Mouse (Mus musculus) liver, embryonic 13.5 days (tissue): ENCODE measurements around the gene Ctnnal1. TPM values are rescaled to one million over a fixed set of nuclear protein-coding genes. Genes with fewer than 3 reads are reported as not detected.

Source experiments
- ATAC-seq: fragments of 200-750 bp; cut with Nextera tagmentation; 2 replicates; pipeline ENCODE4 v1.8.0; 2017; ENCODE audit warnings: low read depth, mild to moderate bottlenecking, moderate number of reproducible peaks, moderate library complexity
- DNase-seq: peaks from one replicate; pipeline ENCODE4 v3.0.0; 2022
- H3K27ac ChIP-seq: fragments of 300-500 bp; sonication (generic); 2 replicates; pipeline ENCODE4 v1.5.1; 2015; ENCODE audit warnings: moderate library complexity, mild to moderate bottlenecking, inconsistent platforms
- H3K27me3 ChIP-seq: fragments of 300-500 bp; sonication (generic); 2 replicates; pipeline ENCODE4 v1.6.1; 2015; ENCODE audit warnings: mild to moderate bottlenecking, inconsistent platforms
- H3K36me3 ChIP-seq: fragments of 300-500 bp; sonication (generic); 2 replicates; pipeline ENCODE4 v1.6.1; 2015; ENCODE audit warnings: mild to moderate bottlenecking, inconsistent platforms
- H3K4me1 ChIP-seq: fragments of 300-500 bp; sonication (generic); replicated peaks from 2 replicates; pipeline ENCODE4 v1.6.1; 2015; ENCODE audit warnings: inconsistent platforms
- H3K4me2 ChIP-seq: fragments of 300-500 bp; sonication (generic); 2 replicates; pipeline ENCODE4 v1.6.1; 2015; ENCODE audit warnings: inconsistent platforms, mild to moderate bottlenecking, moderate library complexity
- H3K4me3 ChIP-seq: fragments of 300-500 bp; sonication (generic); replicated peaks from 2 replicates; pipeline ENCODE4 v1.5.1; 2015; ENCODE audit warnings: mild to moderate bottlenecking, inconsistent platforms
- H3K9ac ChIP-seq: fragments of 300-500 bp; sonication (generic); 2 replicates; pipeline ENCODE4 v1.6.1; 2015; ENCODE audit warnings: mild to moderate bottlenecking, inconsistent platforms
- H3K9me3 ChIP-seq: fragments of 300-500 bp; sonication (generic); replicated peaks from 2 replicates; pipeline ENCODE4 v1.6.1; 2016; ENCODE audit warnings: inconsistent platforms
- WGBS: fragments of 180-500 bp; shearing (Covaris S2); methylation state at CpG from one replicate; pipeline ENCODE4 v1.1.7; 2015; ENCODE audit not compliant: insufficient replicate concordance; 5-methylcytosine and 5-hydroxymethylcytosine counted together
- polyA plus RNA-seq: library from polyadenylated mRNA; unstranded; fragments of >200 nt; fragmentation: Nextera tagmentation; extraction: Ambion mirVana; gene quantifications from 2 replicates; pipeline ENCODE4 v1.2.1, GENCODE M21; 2015

Gene Ctnnal1
- 9.5 and 11.2 TPM in 2 replicates for polyA plus RNA-seq

DNA sequence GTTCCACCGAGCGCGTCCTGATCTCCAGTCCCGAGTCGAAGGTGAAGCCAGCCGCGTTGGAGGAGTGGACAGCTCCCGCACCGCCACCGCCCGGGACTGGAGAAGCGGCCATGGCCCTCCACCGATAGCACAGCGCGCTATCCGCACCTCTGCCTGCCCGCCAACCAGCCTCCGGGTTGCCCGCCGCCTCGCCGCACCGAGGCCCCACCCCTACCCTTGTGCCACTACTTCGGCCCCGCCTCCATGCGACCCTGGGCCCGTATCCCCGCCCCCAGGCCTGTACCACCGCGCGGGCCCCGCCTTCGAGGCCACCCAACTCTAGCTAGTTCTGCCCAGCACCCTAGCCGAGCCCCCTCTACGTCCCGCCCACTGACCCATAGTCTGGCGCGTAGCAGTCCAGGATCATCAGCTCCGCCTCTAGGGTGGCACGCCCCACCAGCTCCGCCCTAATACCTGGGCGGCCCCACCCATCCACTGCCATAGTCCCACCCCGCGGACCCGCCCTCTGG, at the start of gene Ctnnal1:
TSS of gene Ctnnal1 (minus strand) at position 186 of the 509 bp plus-strand sequence.
- WGBS = under 1% methylated on average over 36 of the region's 45 CpGs
- peak; percentile 95 for ATAC-seq
- Histone ChIP-seq H3K4me3 (peak within 1 kb of the TSS; percentile 84), H3K4me2 (peak within 1 kb of the TSS; percentile 98), H3K36me3 (no peaks in the 10 kb centered on the region), H3K27ac (peak within 1 kb of the TSS; percentile 89), H3K9ac (peak within 1 kb of the TSS; percentile 90), H3K27me3 (no peaks in the 10 kb centered on the region), H3K9me3 (no peaks in the 10 kb centered on the region), H3K4me1 (peaks cover 46% of the 10 kb centered on the region)
- peak; percentile 91 for DNase-seq

- peaks cover 62% of the 10 kb centered on the region for H3K36me3 ChIP-seq
Measured at GRCm38 (mm10) chr4:56914761-56915160, 49.8 kb upstream of the Ctnnal1 start.

GRCm38 (mm10) chr4:56914338-56914737, 49.4 kb upstream of the Ctnnal1 start:
- WGBS = 81% methylated on average over 6 of the region's 6 CpGs
- H3K4me3 ChIP-seq = no peak overlapping the region
- H3K4me2 ChIP-seq = no peak overlapping the region
- no peak for ATAC-seq
- H3K9me3 ChIP-seq = no peaks in the 10 kb centered on the region
- no peaks in the 10 kb centered on the region for H3K4me1 ChIP-seq
- no peaks in the 10 kb centered on the region for H3K27me3 ChIP-seq
- no peak overlapping the region for H3K27ac ChIP-seq
- peaks cover 62% of the 10 kb centered on the region for H3K36me3 ChIP-seq
- H3K9ac ChIP-seq = no peak overlapping the region
- no peak for DNase-seq

More at GRCm38 (mm10) chr4:56914761-56915160, 49.8 kb upstream of the Ctnnal1 start:
- ATAC-seq = no peak
- 65% methylated on average over 1 of the region's 1 CpGs for WGBS
- Histone ChIP-seq H3K4me2 (no peak overlapping the region), H3K27ac (no peak overlapping the region), H3K27me3 (no peaks in the 10 kb centered on the region), H3K4me3 (no peak overlapping the region), H3K9me3 (no peaks in the 10 kb centered on the region), H3K9ac (no peak overlapping the region), H3K4me1 (no peaks in the 10 kb centered on the region)
- no peak for DNase-seq

GRCm38 (mm10) chr4:56912382-56913001, 47.5 kb upstream of the Ctnnal1 start:
- Histone ChIP-seq H3K27ac (no peak overlapping the region), H3K4me3 (no peak overlapping the region), H3K4me1 (no peaks in the 10 kb centered on the region), H3K27me3 (no peaks in the 10 kb centered on the region), H3K36me3 (peaks cover 60% of the 10 kb centered on the region), H3K4me2 (no peak overlapping the region), H3K9me3 (no peaks in the 10 kb centered on the region), H3K9ac (no peak overlapping the region)
- DNase-seq = no peak
- WGBS = 83% methylated on average over 7 of the region's 7 CpGs
- ATAC-seq = no peak

- 73% methylated on average over 3 of the region's 3 CpGs for WGBS
- Histone ChIP-seq H3K4me3 (no peak overlapping the region), H3K9me3 (no peaks in the 10 kb centered on the region), H3K27me3 (no peaks in the 10 kb centered on the region), H3K36me3 (peaks cover 56% of the 10 kb centered on the region), H3K4me1 (0 out of 2 replicates have a peak, but pooled peaks cover 2% of the 10 kb centered on the region), H3K4me2 (no peak overlapping the region), H3K27ac (no peak overlapping the region), H3K9ac (no peak overlapping the region)
- no peak for DNase-seq
- no peak for ATAC-seq
Measured at GRCm38 (mm10) chr4:56909568-56909967, 44.6 kb upstream of the Ctnnal1 start.

DNA sequence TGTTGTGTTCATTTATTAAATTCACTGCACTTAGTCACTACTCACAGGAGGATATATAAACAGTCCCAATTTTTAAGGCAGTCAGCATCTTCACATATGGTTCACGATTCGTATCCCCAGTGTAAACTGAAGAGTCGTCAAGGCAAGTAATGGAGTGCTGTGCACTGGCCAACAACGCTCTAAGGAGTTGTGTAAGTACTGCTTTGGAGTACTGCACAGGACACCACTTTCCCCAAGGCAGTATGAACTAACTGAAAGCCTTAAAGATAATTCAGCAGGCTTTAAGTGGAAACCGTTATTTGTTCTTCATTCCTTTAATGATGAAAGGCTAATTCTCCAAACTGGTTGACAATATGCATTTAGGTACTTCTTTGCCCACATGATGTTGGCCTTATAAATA, 42.7 kb upstream of the Ctnnal1 start:
- H3K4me3 ChIP-seq = no peak overlapping the region
- no peak for ATAC-seq

GRCm38 (mm10) chr4:56906926-56907325, 41.9 kb upstream of the Ctnnal1 start:
- H3K9ac ChIP-seq = no peak overlapping the region
- H3K9me3 ChIP-seq = no peaks in the 10 kb centered on the region
- peaks cover 62% of the 10 kb centered on the region for H3K36me3 ChIP-seq
- 0 out of 2 replicates have a peak, but pooled peaks cover 2% of the 10 kb centered on the region for H3K4me1 ChIP-seq
- H3K27ac ChIP-seq = no peak overlapping the region
- ATAC-seq = no peak
- 90% methylated on average over 3 of the region's 3 CpGs for WGBS
- no peak overlapping the region for H3K4me2 ChIP-seq
- no peak for DNase-seq
- no peaks in the 10 kb centered on the region for H3K27me3 ChIP-seq
- no peak overlapping the region for H3K4me3 ChIP-seq

More for the DNA sequence above, 42.7 kb upstream of the Ctnnal1 start:
- Histone ChIP-seq H3K4me1 (0 out of 2 replicates have a peak, but pooled peaks cover 2% of the 10 kb centered on the region), H3K27me3 (no peaks in the 10 kb centered on the region), H3K9ac (no peak overlapping the region), H3K9me3 (no peaks in the 10 kb centered on the region), H3K4me2 (no peak overlapping the region), H3K27ac (no peak overlapping the region), H3K36me3 (peaks cover 59% of the 10 kb centered on the region)
- 84% methylated on average over 5 of the region's 5 CpGs for WGBS
- DNase-seq = no peak

DNA sequence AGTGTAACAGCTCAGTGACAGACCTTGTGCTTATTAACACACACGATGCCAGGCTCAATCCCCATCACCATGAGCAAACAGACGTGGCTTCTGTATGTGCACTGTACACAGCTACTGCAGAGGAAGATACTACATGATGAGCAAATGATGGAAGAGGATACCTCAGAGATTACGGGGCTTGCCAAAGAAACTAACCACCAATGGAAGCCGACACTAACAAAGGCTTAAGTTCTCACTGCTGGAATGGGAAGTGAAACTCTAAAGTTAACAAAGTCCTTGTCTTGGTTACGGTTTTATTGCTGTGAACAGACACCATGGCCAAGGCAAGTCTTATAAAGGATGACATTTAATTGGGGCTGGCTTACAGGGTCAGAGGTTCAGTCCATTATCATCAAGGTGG, 40.5 kb upstream of the Ctnnal1 start:
- WGBS = 81% methylated on average over 5 of the region's 5 CpGs
- Histone ChIP-seq H3K36me3 (peaks cover 58% of the 10 kb centered on the region), H3K9me3 (no peaks in the 10 kb centered on the region)

DNA sequence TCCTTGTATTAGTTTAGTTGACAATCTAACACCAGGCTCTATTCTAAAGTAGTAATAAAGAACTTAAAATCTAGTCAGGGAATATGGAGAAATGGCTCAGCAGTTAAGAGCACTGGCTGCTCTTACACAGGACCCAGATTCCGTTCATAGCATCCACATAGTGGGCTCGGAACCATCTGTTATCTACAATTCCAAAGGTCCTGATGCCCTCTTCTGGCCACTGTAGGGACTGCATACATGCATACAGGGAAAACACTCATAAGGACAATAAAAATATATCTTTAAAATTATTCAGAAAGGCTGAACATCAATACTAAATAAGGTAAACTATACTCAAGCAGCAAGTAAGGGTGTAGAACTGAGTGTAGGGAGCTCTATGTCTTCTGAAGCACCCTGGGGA, 36.7 kb upstream of the Ctnnal1 start:
- Histone ChIP-seq H3K4me1 (0 out of 2 replicates have a peak, but pooled peaks cover 2% of the 10 kb centered on the region), H3K27ac (no peak overlapping the region), H3K36me3 (peaks cover 78% of the 10 kb centered on the region), H3K27me3 (no peaks in the 10 kb centered on the region), H3K9ac (no peak overlapping the region), H3K4me2 (no peak overlapping the region), H3K4me3 (no peak overlapping the region), H3K9me3 (no peaks in the 10 kb centered on the region)
- no peak for ATAC-seq
- DNase-seq = no peak
- 84% methylated on average over 2 of the region's 2 CpGs for WGBS

More for the DNA sequence above, 40.5 kb upstream of the Ctnnal1 start:
- Histone ChIP-seq H3K9ac (no peak overlapping the region), H3K4me2 (no peak overlapping the region), H3K27ac (no peak overlapping the region), H3K27me3 (no peaks in the 10 kb centered on the region), H3K4me3 (no peak overlapping the region), H3K4me1 (0 out of 2 replicates have a peak, but pooled peaks cover 2% of the 10 kb centered on the region)
- ATAC-seq (no peak), DNase-seq (no peak)

DNA sequence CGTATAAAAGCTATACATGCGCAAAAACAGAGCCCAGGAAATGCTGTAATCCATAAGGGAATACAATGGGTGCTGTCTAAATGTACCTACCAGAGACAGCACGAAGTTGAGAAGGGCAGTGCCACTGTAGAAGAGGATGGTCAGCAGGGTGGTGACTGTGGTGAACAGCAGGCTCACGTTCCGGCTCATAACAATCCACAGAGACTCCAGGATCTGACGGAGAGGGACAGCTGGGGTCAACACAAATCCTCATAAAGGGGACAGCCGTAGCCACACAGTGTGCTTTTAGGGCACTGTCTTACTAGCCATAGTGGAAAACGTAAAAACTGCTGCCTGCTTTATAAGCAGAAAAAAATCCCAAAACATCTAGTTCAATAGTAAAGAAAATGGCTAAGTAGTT, 34.2 kb upstream of the Ctnnal1 start:
- H3K36me3 ChIP-seq = peaks cover 78% of the 10 kb centered on the region
- DNase-seq = no peak
- no peak overlapping the region for H3K4me2 ChIP-seq
- no peak overlapping the region for H3K9ac ChIP-seq
- H3K9me3 ChIP-seq = no peaks in the 10 kb centered on the region
- no peaks in the 10 kb centered on the region for H3K27me3 ChIP-seq
- 86% methylated on average over 8 of the region's 8 CpGs for WGBS
- H3K4me1 ChIP-seq = no peaks in the 10 kb centered on the region
- no peak overlapping the region for H3K4me3 ChIP-seq
- no peak for ATAC-seq
- H3K27ac ChIP-seq = no peak overlapping the region

- no peak overlapping the region for H3K4me2 ChIP-seq
- H3K9me3 ChIP-seq = no peaks in the 10 kb centered on the region
- H3K4me1 ChIP-seq = peaks cover 7% of the 10 kb centered on the region; the same call in 1 of the 2 replicates
- no peak overlapping the region for H3K27ac ChIP-seq
- H3K27me3 ChIP-seq = no peaks in the 10 kb centered on the region
- 80% methylated on average over 3 of the region's 3 CpGs for WGBS
- no peak overlapping the region for H3K9ac ChIP-seq
- no peak overlapping the region for H3K4me3 ChIP-seq
- peaks cover 65% of the 10 kb centered on the region for H3K36me3 ChIP-seq
- ATAC-seq (no peak), DNase-seq (no peak)
Measured at GRCm38 (mm10) chr4:56897511-56897910, 32.5 kb upstream of the Ctnnal1 start.

DNA sequence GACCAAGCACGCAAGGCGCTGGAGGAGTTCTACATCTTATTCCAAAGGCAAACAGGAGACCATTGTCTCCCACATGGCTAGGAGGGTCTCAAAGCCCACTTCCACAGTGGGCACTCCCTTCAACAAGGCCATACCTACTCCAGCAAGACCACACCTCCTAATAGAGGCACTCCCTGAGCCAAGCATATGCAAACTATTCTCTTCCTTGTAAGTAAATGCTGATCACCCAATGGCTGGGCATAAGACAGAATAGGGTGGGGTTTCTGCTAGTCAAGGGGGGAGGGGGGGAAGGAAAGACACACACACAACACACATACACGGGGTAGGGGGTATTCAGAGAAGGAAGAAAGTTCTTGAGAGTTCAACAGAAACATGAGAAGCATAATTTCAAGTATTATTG, 29.2 kb upstream of the Ctnnal1 start:
- H3K27me3 ChIP-seq = no peaks in the 10 kb centered on the region
- 74% methylated on average over 3 of the region's 3 CpGs for WGBS
- no peak overlapping the region for H3K27ac ChIP-seq
- no peaks in the 10 kb centered on the region for H3K9me3 ChIP-seq
- no peak overlapping the region for H3K4me2 ChIP-seq
- H3K4me1 ChIP-seq = peaks cover 11% of the 10 kb centered on the region; the same call in 1 of the 2 replicates
- no peak overlapping the region for H3K9ac ChIP-seq
- no peak overlapping the region for H3K4me3 ChIP-seq
- ATAC-seq (no peak), DNase-seq (no peak)
- H3K36me3 ChIP-seq = peaks cover 53% of the 10 kb centered on the region
